Mouse (Mus musculus) layer of hippocampus, adult 2 months (tissue): Measurements from ENCODE around the gene Urb1. TPM values are rescaled to one million over a fixed set of nuclear protein-coding genes. Genes with fewer than 3 reads are reported as not detected.

Experiments
- DNase-seq, 2 experiments: peaks; one replicate each; pipeline ENCODE4 v3.0.0; 2022; ENCODE audit warnings: low spot score in 2 of 2
- H3K27ac ChIP-seq: fragments of 200-600 bp; 2 replicates; pipeline ENCODE4 v1.8.1; 2022
- H3K4me3 ChIP-seq: fragments of 200-600 bp; 2 replicates; pipeline ENCODE4 v1.8.1; 2022; ENCODE audit warnings: mild to moderate bottlenecking
- CTCF ChIP-seq: fragments of 200-600 bp; conservative IDR thresholded peaks from 2 replicates; pipeline ENCODE4 v1.8.1; 2022; ENCODE audit warnings: antibody characterized with exemption, mild to moderate bottlenecking, moderate library complexity
- long read RNA-seq, 2 experiments: library from polyadenylated mRNA; stranded (forward); transcript quantifications; one replicate each; pipeline ENCODE4 v2.0.0; 2021; ENCODE audit warnings: borderline mapping rate in 2 of 2
- total RNA-seq, 2 experiments: library from RNA; stranded (reverse); gene quantifications; 2 replicates each; pipeline ENCODE4 v1.2.3; 2021

Gene Urb1
- total RNA-seq, result 10 to 100 TPM; 17.3 to 18.8 TPM
- long read RNA-seq, experiment 1, full-length matches to known transcripts, result 1 of 2 reads
- long read RNA-seq, experiment 1, partial matches to known transcripts, result 0 of 2 reads
- long read RNA-seq, experiment 1, other reads (novel, unspliced or antisense), result 1 of 2 reads
- long read RNA-seq, experiment 2, full-length matches to known transcripts, result 2 of 9 reads
- long read RNA-seq, experiment 2, partial matches to known transcripts, result 6 of 9 reads
- long read RNA-seq, experiment 2, other reads (novel, unspliced or antisense), result 1 of 9 reads

GRCm38 (mm10) chr16:90809975-90810715, at the start of gene Urb1:
TSS of gene Urb1 (minus strand) at chr16:90810413.
- peak; percentile 98 to 99 for DNase-seq
- no peak; the same call in 1 of the 2 replicates for TF ChIP-seq CTCF
- H3K4me3 ChIP-seq, result peak within 1 kb of the TSS; percentile 94
- H3K27ac ChIP-seq, result peak within 1 kb of the TSS; percentile 73

DNA sequence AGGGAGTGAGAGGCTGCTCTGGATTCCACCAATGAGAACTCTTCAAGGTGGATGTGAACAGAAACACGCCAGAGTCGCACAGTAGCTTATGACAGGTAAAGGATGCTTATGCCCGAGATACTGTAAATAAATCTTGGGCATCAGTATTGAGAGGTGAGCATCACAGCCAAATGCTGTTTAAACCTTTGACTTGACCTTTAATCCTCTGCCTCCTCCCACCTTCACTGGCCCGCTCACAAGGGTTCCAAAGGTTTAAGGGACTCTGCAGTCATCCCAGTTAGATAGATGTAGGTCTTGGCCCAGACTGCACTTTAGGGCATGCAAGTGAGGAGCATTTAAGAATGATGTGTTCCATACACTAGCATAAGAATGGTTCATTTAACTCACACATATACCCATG, 48.0 kb upstream of the Urb1 start:
- Histone ChIP-seq H3K27ac (no peak overlapping the region), H3K4me3 (no peak overlapping the region)
- no peak for DNase-seq
- no peak for TF ChIP-seq CTCF

GRCm38 (mm10) chr16:90856552-90857200, 46.5 kb upstream of the Urb1 start:
- H3K4me3 ChIP-seq, result no peak overlapping the region
- no peak overlapping the region for H3K27ac ChIP-seq
- no peak for TF ChIP-seq CTCF
- no peak for DNase-seq

- no peak for TF ChIP-seq CTCF
- Histone ChIP-seq H3K27ac (no peak overlapping the region), H3K4me3 (no peak overlapping the region)
- DNase-seq, result no peak
These were observed 41.6 kb upstream of the Urb1 start for GRCm38 (mm10) chr16:90851621-90852334.

DNA sequence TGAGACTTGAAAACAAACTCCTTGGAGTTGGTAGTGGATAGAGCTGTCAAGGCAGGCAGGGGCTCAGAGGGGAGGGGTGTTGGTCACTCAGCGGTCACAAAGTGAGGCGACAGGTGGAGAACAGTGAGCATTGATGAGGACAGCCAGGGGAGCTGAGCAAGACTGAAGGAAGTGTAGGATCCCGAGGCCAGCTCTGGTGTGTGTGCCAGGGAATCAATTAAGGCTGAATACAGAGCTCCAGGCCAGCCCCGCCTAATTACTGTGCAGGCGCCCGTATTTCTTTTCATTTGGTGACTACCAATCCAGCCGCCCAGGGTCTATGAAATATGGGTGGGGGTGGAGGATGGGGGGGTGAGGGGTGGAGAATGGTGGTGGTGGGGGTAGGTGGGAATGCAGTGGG, 40.7 kb upstream of the Urb1 start:
- Histone ChIP-seq H3K4me3 (no peak overlapping the region), H3K27ac (no peak overlapping the region)
- no peak for TF ChIP-seq CTCF
- DNase-seq, result no peak

- no peak overlapping the region for H3K4me3 ChIP-seq
- H3K27ac ChIP-seq, result no peak overlapping the region
- no peak for DNase-seq
- TF ChIP-seq CTCF, result no peak
These were observed 39.0 kb upstream of the Urb1 start for GRCm38 (mm10) chr16:90849262-90849661.

- TF ChIP-seq CTCF, result no peak
- no peak for DNase-seq
These were observed 38.5 kb upstream of the Urb1 start for GRCm38 (mm10) chr16:90848697-90849096.

GRCm38 (mm10) chr16:90845591-90845990, 35.4 kb upstream of the Urb1 start:
- DNase-seq, result no peak
- no peak overlapping the region for H3K27ac ChIP-seq
- TF ChIP-seq CTCF, result no peak
- H3K4me3 ChIP-seq, result no peak overlapping the region

More at GRCm38 (mm10) chr16:90848697-90849096, 38.5 kb upstream of the Urb1 start:
- no peak overlapping the region for H3K27ac ChIP-seq
- no peak overlapping the region for H3K4me3 ChIP-seq

- H3K4me3 ChIP-seq, result no peak overlapping the region
- DNase-seq, result no peak
- no peak overlapping the region for H3K27ac ChIP-seq
- 0 out of 2 replicates have a peak, but pooled peaks have one; percentile 16 for TF ChIP-seq CTCF
These were observed 34.8 kb upstream of the Urb1 start for GRCm38 (mm10) chr16:90845038-90845437.

DNA sequence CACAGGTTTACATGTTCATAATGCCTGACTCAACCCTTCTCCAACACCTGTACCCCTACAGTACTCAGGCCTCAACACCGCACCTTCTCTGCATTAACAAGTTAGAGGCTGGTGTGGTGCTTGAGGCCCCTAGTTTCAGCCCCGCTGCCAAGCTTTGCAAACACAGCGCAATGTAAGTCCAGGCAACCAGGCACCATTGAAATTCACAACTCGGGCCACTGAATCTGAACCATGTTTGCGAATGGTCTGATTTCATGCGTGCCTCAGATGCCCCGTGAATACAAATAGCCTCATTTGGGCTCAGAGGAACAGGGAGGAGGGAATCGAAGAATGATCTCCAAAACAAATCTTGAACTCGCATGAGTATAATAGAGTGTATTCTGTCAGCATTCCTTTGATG, 32.0 kb upstream of the Urb1 start:
- DNase-seq, result no peak
- no peak overlapping the region for H3K27ac ChIP-seq
- TF ChIP-seq CTCF, result no peak
- no peak overlapping the region for H3K4me3 ChIP-seq

GRCm38 (mm10) chr16:90837431-90837830, 27.2 kb upstream of the Urb1 start:
- Histone ChIP-seq H3K27ac (no peak overlapping the region), H3K4me3 (no peak overlapping the region)
- no peak for DNase-seq
- TF ChIP-seq CTCF, result no peak

- no peak for DNase-seq
- Histone ChIP-seq H3K27ac (no peak overlapping the region), H3K4me3 (no peak overlapping the region)
- no peak; the same call in 1 of the 2 replicates for TF ChIP-seq CTCF
These were observed 23.0 kb upstream of the Urb1 start for GRCm38 (mm10) chr16:90833041-90833791.
